Comparison of ENCODE assay signal across 15 mouse cellular contexts in genomic region chr5:66897584-66897983, GRCm38 (mm10).
"Had no signal": no experiment of that assay in that cellular context is flagged by ENCODE, and none has a peak within 500 bp of the region (broad histone marks: within the 10 kb centered on the region; RNA-seq: fewer than 3 reads in every experiment).

No protein-coding gene starts in this region.

- H3K9me3 ChIP-seq: neural tube, embryonic 12.5 days; stomach, embryonic 15.5 days had no signal

- H3K9ac ChIP-seq: neural tube, embryonic 12.5 days; stomach, embryonic 15.5 days had no signal

- H3K4me1 ChIP-seq: neural tube, embryonic 12.5 days; stomach, embryonic 15.5 days had no signal

- H3K4me3 ChIP-seq: neural tube, embryonic 12.5 days; stomach, embryonic 15.5 days had no signal

- H3K4me2 ChIP-seq: neural tube, embryonic 12.5 days; stomach, embryonic 15.5 days had no signal

- DNase-seq: retina, postnatal 1 day; right cerebral cortex, adult 18-20 months; right cerebral cortex, postnatal 14 days; right cerebral cortex, postnatal 25 days; right cerebral cortex, postnatal 4 days; spleen, adult 18-20 months; thymus, adult 18-20 months; thymus, adult 2 months; thymus, postnatal 14 days; thymus, postnatal 25 days; thymus, postnatal 36 days; thymus, postnatal 4 days had no signal

- H3K27ac ChIP-seq: neural tube, embryonic 12.5 days; stomach, embryonic 15.5 days; stomach, postnatal 0 days had no signal

- H3K27me3 ChIP-seq: neural tube, embryonic 12.5 days; stomach, embryonic 15.5 days had no signal

- H3K36me3 ChIP-seq: neural tube, embryonic 12.5 days; stomach, embryonic 15.5 days had no signal
